Mouse (Mus musculus): ENCODE data around the gene Nphp4. TPM values are rescaled to one million over a fixed set of nuclear protein-coding genes. Genes with fewer than 3 reads are reported as not detected.
A peak's percentile ranks its signal among the peaks of the same experiment; 100 is the strongest.

Nphp4 gene
- polyA plus RNA-seq, 1 experiment from 2014 or later: 6.2 TPM

DNA sequence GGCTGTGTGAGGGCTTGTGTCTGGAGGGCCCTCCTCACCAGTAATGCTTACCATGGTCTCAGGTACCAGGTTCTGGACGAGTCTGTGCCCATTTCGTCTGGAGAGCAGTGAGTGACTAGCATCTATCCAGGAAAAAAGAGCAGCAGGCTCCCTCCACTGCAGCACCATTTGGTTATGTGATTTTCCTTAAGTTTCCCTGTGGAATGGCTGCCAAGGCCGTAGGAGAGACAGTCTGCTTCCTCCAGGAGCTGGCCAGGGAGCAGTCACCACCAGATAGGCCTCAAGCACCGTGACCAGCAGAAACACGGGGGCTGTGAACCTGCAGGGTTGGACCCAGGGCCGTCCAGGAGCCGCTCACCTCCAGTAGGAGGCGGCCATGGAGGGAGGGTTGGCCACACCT lies 3.9 kb downstream of the Nphp4 start:
- peaks cover 39% of the 10 kb centered on the region for H3K4me1 ChIP-seq (replicated peaks)
- 66% methylated on average over 8 of the region's 8 CpGs for WGBS

GRCm38 (mm10) chr4:152488046-152488445 lies 11.5 kb downstream of the Nphp4 start:
- Histone ChIP-seq H3K27ac (no peak overlapping the region), H3K4me1 (replicated peaks) (no peaks in the 10 kb centered on the region), H3K4me2 (replicated peaks) (no peak overlapping the region), H3K27me3 (no peaks in the 10 kb centered on the region), H3K4me3 (replicated peaks) (no peak overlapping the region), H3K9ac (replicated peaks) (no peak overlapping the region), H3K9me3 (no peaks in the 10 kb centered on the region), H3K36me3 (peaks cover 42% of the 10 kb centered on the region)
- WGBS: 83% methylated on average over 10 of the region's 10 CpGs
- no peak for ATAC-seq

More for the DNA sequence above, 3.9 kb downstream of the Nphp4 start:
- no peaks in the 10 kb centered on the region for H3K9me3 ChIP-seq
- H3K27me3 ChIP-seq: peaks cover 8% of the 10 kb centered on the region
- H3K4me3 ChIP-seq (replicated peaks): no peak overlapping the region
- no peak for ATAC-seq
- no peak overlapping the region for H3K27ac ChIP-seq
- peaks cover 9% of the 10 kb centered on the region; the same call in 1 of the 2 replicates for H3K36me3 ChIP-seq
- H3K4me2 ChIP-seq (replicated peaks): no peak overlapping the region
- no peak overlapping the region for H3K9ac ChIP-seq (replicated peaks)

DNA sequence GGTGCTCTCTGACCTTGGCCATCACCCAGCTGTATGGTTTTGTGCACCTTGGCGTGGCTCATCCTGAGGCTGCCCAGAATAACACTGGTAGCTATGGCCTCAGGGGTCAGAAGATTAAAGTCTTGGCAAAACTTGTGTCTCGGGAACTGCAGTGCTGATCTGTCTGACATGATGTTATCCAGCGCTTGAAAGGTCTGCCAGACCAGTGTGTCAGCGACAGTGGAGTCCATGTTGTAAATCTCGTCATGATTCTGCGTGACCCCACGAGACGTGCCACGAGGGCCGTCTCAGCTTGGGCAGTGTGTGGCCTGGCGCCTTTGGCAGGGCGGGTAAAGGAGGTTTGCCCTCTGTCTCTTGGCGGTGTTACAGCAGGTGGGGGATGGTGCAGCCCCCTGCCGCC lies 13.8 kb downstream of the Nphp4 start:
- H3K9ac ChIP-seq (replicated peaks): peak overlapping the region; percentile 32; the same call in 1 of the 2 replicates
- H3K27ac ChIP-seq: no peak overlapping the region
- peaks cover 33% of the 10 kb centered on the region for H3K36me3 ChIP-seq
- no peak overlapping the region for H3K4me3 ChIP-seq (replicated peaks)
- H3K9me3 ChIP-seq: no peaks in the 10 kb centered on the region
- H3K27me3 ChIP-seq: no peaks in the 10 kb centered on the region
- no peak for ATAC-seq
- H3K4me1 ChIP-seq (replicated peaks): peaks cover 12% of the 10 kb centered on the region
- H3K4me2 ChIP-seq (replicated peaks): no peak overlapping the region
- 93% methylated on average over 14 of the region's 14 CpGs for WGBS

- Histone ChIP-seq H3K27ac (no peak overlapping the region), H3K4me3 (replicated peaks) (no peak overlapping the region), H3K4me2 (replicated peaks) (no peak overlapping the region), H3K9ac (replicated peaks) (no peak overlapping the region), H3K4me1 (replicated peaks) (peaks cover 20% of the 10 kb centered on the region), H3K27me3 (no peaks in the 10 kb centered on the region), H3K36me3 (peaks cover 30% of the 10 kb centered on the region), H3K9me3 (no peaks in the 10 kb centered on the region)
- 54% methylated on average over 15 of the region's 15 CpGs for WGBS
- ATAC-seq: peak; percentile 43
Observed at GRCm38 (mm10) chr4:152491250-152491899, 14.9 kb downstream of the Nphp4 start.

GRCm38 (mm10) chr4:152494360-152494879 lies 17.9 kb downstream of the Nphp4 start:
- Histone ChIP-seq H3K4me3 (replicated peaks) (no peak overlapping the region), H3K9ac (replicated peaks) (no peak overlapping the region), H3K36me3 (peaks cover 24% of the 10 kb centered on the region), H3K27ac (peak overlapping the region; percentile 74), H3K9me3 (no peaks in the 10 kb centered on the region), H3K27me3 (no peaks in the 10 kb centered on the region), H3K4me2 (replicated peaks) (peak overlapping the region; percentile 23; the same call in 1 of the 2 replicates), H3K4me1 (replicated peaks) (peaks cover 23% of the 10 kb centered on the region)
- 39% methylated on average over 20 of the region's 20 CpGs for WGBS
- peak; percentile 65 for ATAC-seq

- no peak overlapping the region for H3K4me3 ChIP-seq (replicated peaks)
- no peaks in the 10 kb centered on the region for H3K27me3 ChIP-seq
- ATAC-seq: peak; percentile 58
- 51% methylated on average over 18 of the region's 18 CpGs for WGBS
- peaks cover 18% of the 10 kb centered on the region for H3K36me3 ChIP-seq
- no peak overlapping the region for H3K27ac ChIP-seq
- H3K9me3 ChIP-seq: no peaks in the 10 kb centered on the region
- H3K9ac ChIP-seq (replicated peaks): no peak overlapping the region
- H3K4me2 ChIP-seq (replicated peaks): no peak overlapping the region
- H3K4me1 ChIP-seq (replicated peaks): peaks cover 7% of the 10 kb centered on the region
Observed at GRCm38 (mm10) chr4:152512221-152512925, 35.9 kb downstream of the Nphp4 start.

- H3K9ac ChIP-seq (replicated peaks): no peak overlapping the region
- peaks cover 7% of the 10 kb centered on the region for H3K4me1 ChIP-seq (replicated peaks)
- ATAC-seq: no peak
- no peaks in the 10 kb centered on the region for H3K27me3 ChIP-seq
- WGBS: 79% methylated on average over 7 of the region's 7 CpGs
- no peak overlapping the region for H3K4me2 ChIP-seq (replicated peaks)
- no peak overlapping the region for H3K4me3 ChIP-seq (replicated peaks)
- H3K36me3 ChIP-seq: peaks cover 14% of the 10 kb centered on the region
- no peak overlapping the region for H3K27ac ChIP-seq
- H3K9me3 ChIP-seq: no peaks in the 10 kb centered on the region
Observed at GRCm38 (mm10) chr4:152514884-152515283, 38.4 kb downstream of the Nphp4 start.

GRCm38 (mm10) chr4:152519106-152519505 lies 42.6 kb downstream of the Nphp4 start:
- Histone ChIP-seq H3K4me2 (replicated peaks) (no peak overlapping the region), H3K27me3 (no peaks in the 10 kb centered on the region), H3K27ac (no peak overlapping the region), H3K9me3 (no peaks in the 10 kb centered on the region), H3K9ac (replicated peaks) (no peak overlapping the region), H3K4me1 (replicated peaks) (no peaks in the 10 kb centered on the region), H3K4me3 (replicated peaks) (no peak overlapping the region), H3K36me3 (peaks cover 9% of the 10 kb centered on the region; the same call in 1 of the 2 replicates)
- ATAC-seq: no peak
- WGBS: 92% methylated on average over 10 of the region's 10 CpGs

GRCm38 (mm10) chr4:152520083-152520482 lies 43.6 kb downstream of the Nphp4 start:
- WGBS: 47% methylated on average over 6 of the region's 6 CpGs
- Histone ChIP-seq H3K4me3 (replicated peaks) (no peak overlapping the region), H3K4me1 (replicated peaks) (no peaks in the 10 kb centered on the region), H3K27me3 (no peaks in the 10 kb centered on the region), H3K4me2 (replicated peaks) (no peak overlapping the region), H3K9ac (replicated peaks) (no peak overlapping the region), H3K27ac (no peak overlapping the region), H3K9me3 (no peaks in the 10 kb centered on the region), H3K36me3 (peaks cover 18% of the 10 kb centered on the region)
- ATAC-seq: peak; percentile 45; the same call in 1 of the 2 replicates

- 64% methylated on average over 9 of the region's 9 CpGs for WGBS
- ATAC-seq: no peak
- no peaks in the 10 kb centered on the region for H3K27me3 ChIP-seq
- H3K9me3 ChIP-seq: no peaks in the 10 kb centered on the region
- H3K4me2 ChIP-seq (replicated peaks): no peak overlapping the region
- no peak overlapping the region for H3K27ac ChIP-seq
- H3K4me3 ChIP-seq (replicated peaks): no peak overlapping the region
- no peak overlapping the region for H3K9ac ChIP-seq (replicated peaks)
- no peaks in the 10 kb centered on the region for H3K36me3 ChIP-seq
- peaks cover 44% of the 10 kb centered on the region for H3K4me1 ChIP-seq (replicated peaks)
Observed at GRCm38 (mm10) chr4:152532872-152533271, 56.4 kb downstream of the Nphp4 start.

DNA sequence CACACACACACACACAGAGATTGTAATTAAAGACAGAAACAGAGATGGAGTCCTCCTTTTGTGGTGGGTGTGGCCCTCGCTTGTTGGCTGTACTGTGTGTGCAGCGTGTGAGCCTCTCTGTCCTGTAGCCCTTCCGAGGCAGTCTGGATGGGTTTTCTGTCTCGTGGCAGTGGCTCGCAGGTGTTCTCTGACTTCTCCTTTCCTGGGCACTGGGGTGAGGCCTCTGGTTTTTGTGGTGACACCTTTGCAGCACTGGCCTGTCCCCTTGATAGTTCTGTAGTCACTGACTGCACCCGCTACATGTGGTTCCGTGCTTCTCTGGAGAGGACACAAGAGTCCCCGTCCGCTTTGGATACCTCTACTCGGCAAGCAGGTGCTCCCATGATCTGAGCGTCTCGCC lies 63.2 kb downstream of the Nphp4 start:
- no peak overlapping the region for H3K9ac ChIP-seq (replicated peaks)
- no peak overlapping the region for H3K27ac ChIP-seq
- no peaks in the 10 kb centered on the region for H3K27me3 ChIP-seq
- no peak overlapping the region for H3K4me2 ChIP-seq (replicated peaks)
- peaks cover 28% of the 10 kb centered on the region for H3K36me3 ChIP-seq
- no peak for ATAC-seq
- WGBS: 97% methylated on average over 12 of the region's 12 CpGs
- H3K4me1 ChIP-seq (replicated peaks): peaks cover 18% of the 10 kb centered on the region
- no peak overlapping the region for H3K4me3 ChIP-seq (replicated peaks)
- H3K9me3 ChIP-seq: 0 out of 2 replicates have a peak, but pooled peaks cover 4% of the 10 kb centered on the region

DNA sequence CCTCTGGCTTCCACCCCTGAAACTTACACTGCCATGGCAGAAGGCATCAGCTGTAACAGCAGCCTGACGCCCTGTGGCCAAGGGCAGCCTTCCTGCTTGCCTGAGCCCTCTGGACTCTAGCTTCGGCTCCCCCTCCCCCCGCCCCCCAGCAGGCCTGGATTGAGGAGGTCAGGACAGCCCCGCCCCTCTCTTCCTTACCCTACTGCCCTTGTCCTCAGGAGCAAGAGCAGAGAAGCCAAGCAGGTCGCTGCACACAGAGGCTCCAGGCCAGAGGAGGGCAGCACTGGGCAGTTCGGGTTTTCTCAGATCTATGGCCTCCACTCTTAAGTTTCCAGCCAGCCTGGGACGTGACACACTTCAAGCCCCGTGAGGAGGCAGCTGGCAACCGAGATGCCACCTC lies 64.7 kb downstream of the Nphp4 start:
- no peak overlapping the region for H3K27ac ChIP-seq
- no peaks in the 10 kb centered on the region for H3K27me3 ChIP-seq
- H3K4me3 ChIP-seq (replicated peaks): no peak overlapping the region
- 23% methylated on average over 9 of the region's 9 CpGs for WGBS
- peaks cover 11% of the 10 kb centered on the region; the same call in 1 of the 2 replicates for H3K4me1 ChIP-seq (replicated peaks)
- peaks cover 40% of the 10 kb centered on the region for H3K36me3 ChIP-seq
- no peak for ATAC-seq
- 0 out of 2 replicates have a peak, but pooled peaks cover 4% of the 10 kb centered on the region for H3K9me3 ChIP-seq
- no peak overlapping the region for H3K9ac ChIP-seq (replicated peaks)
- H3K4me2 ChIP-seq (replicated peaks): no peak overlapping the region
